In the genomic region with DNA sequence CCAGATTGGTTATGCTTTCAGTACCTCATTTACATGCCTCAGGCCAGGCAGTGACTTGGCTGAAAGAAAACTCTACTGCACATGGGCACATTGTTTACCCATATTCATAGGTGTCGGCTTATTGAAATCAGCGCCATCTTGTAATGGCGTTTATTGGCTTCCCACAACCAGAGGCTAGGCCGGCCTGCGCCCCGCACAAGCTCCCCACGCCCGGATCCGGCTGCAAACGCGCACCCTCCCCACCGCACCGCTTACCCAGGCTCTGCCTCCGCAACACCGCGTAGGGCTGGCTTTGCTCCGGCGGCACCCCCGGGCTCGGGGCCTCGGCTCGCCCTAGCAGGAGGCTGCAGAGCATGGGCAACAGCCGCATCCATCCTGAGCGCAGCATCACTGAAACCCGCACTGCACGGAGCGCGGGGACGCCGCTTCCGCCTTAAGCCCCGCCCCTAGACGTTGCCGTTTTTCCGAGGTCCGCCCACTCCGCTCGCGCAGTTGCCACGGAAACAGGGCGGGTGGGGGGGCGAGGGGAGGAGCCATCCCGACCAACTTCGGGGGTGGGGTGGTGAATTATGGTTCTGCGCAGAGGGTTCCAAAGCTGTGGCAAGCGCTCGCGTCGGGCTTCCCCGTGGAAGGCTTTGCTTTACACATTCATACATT, we compare ENCODE assay signal across 8 mouse cellular contexts. TPM values are rescaled to one million over a fixed set of nuclear protein-coding genes. Genes with fewer than 3 reads are reported as not detected.
A peak's percentile ranks its signal among the peaks of the same experiment; 100 is the strongest.
DNase-seq lines count a peak whose midpoint lies in the region; ATAC-seq and TF ChIP-seq lines count a peak whose summit lies in the region.

No protein-coding gene starts in this region.

- peak overlapping the region; percentile 69 for H3K4me2 ChIP-seq in heart, embryonic 13.5 days
- H3K4me2 ChIP-seq in liver, embryonic 14.5 days (ENCODE audit: low read depth), result peak overlapping the region; percentile 81
- H3K4me2 ChIP-seq in stomach, embryonic 15.5 days, result peak overlapping the region; percentile 70

- H3K4me3 ChIP-seq in heart, embryonic 13.5 days, result peak overlapping the region; percentile 85
- H3K4me3 ChIP-seq in liver, embryonic 14.5 days (ENCODE audit: insufficient read depth in 1 of 2, low read depth in 2 of 2, low read length in 2 of 2), result peak overlapping the region; percentile 80 to 94
- peak overlapping the region; percentile 99 for H3K4me3 ChIP-seq in stomach, embryonic 15.5 days (replicated peaks)

- ATAC-seq in erythroid progenitor cell, adult 5-6 weeks (replicated peaks; ENCODE audit: low FRiP score, poor library complexity, severe bottlenecking), result peak; percentile 83
- ATAC-seq in heart, embryonic 13.5 days (ENCODE audit: extremely low read depth, insufficient number of reproducible peaks, low FRiP score, low TSS enrichment), result peak; percentile 85
- peak; percentile 86 for ATAC-seq in liver, embryonic 14.5 days (ENCODE audit: insufficient read depth)
- peak; percentile 93 for ATAC-seq in stomach, embryonic 15.5 days (ENCODE audit: insufficient read depth, low FRiP score, low read depth)

- no peaks in the 10 kb centered on the region for H3K27me3 ChIP-seq in heart, embryonic 13.5 days (replicated peaks)
- no peaks in the 10 kb centered on the region for H3K27me3 ChIP-seq in liver, embryonic 14.5 days (ENCODE audit: control insufficient read depth, insufficient read depth, low read length)
- H3K27me3 ChIP-seq in stomach, embryonic 15.5 days (replicated peaks), result no peaks in the 10 kb centered on the region

- TF ChIP-seq CTCF in liver, embryonic 14.5 days (IDR thresholded peaks at IDR 0.05; ENCODE audit: low read depth), result no peak

- peaks cover 5% of the 10 kb centered on the region for H3K9me3 ChIP-seq in heart, embryonic 13.5 days
- no peaks in the 10 kb centered on the region for H3K9me3 ChIP-seq in liver, embryonic 14.5 days (ENCODE audit: control insufficient read depth, low read length)
- H3K9me3 ChIP-seq in stomach, embryonic 15.5 days, result no peaks in the 10 kb centered on the region

- no peak for TF ChIP-seq EP300 in liver, embryonic 14.5 days (IDR thresholded peaks at IDR 0.05; ENCODE audit: low read depth)

- H3K4me1 ChIP-seq in heart, embryonic 13.5 days, result peaks cover 12% of the 10 kb centered on the region
- H3K4me1 ChIP-seq in liver, embryonic 14.5 days (replicated peaks; ENCODE audit: control insufficient read depth in 2 of 2, insufficient read depth in 2 of 2, low read length in 1 of 2), result peaks cover 8 to 22% of the 10 kb centered on the region in 2 experiments
- H3K4me1 ChIP-seq in stomach, embryonic 15.5 days, result no peaks in the 10 kb centered on the region

- peak overlapping the region; percentile 68 for H3K27ac ChIP-seq in heart, embryonic 13.5 days (replicated peaks)
- H3K27ac ChIP-seq in liver, embryonic 14.5 days, result peak overlapping the region; percentile 44; the same call in 1 of the 2 replicates
- peak overlapping the region; percentile 83 for H3K27ac ChIP-seq in stomach, embryonic 15.5 days

- peak overlapping the region; percentile 88 for H3K9ac ChIP-seq in heart, embryonic 13.5 days
- H3K9ac ChIP-seq in liver, embryonic 14.5 days (replicated peaks), result peak overlapping the region; percentile 77
- H3K9ac ChIP-seq in stomach, embryonic 15.5 days, result peak overlapping the region; percentile 62; the same call in 1 of the 2 replicates

- DNase-seq in CD4-positive helper T cell, adult 2 months (ENCODE audit: low read depth, low spot score), result peak; percentile 88
- peak; percentile 85 for DNase-seq in brain, embryonic 18.5 days (ENCODE audit: low read depth, low spot score)
- peak; percentile 93 for DNase-seq in kidney, postnatal 10 days
- DNase-seq in liver, embryonic 14.5 days (ENCODE audit: low read depth in 3 of 3, low spot score in 3 of 3), result peak in 2 of 3 experiments; percentile 55 to 58
- peak; percentile 94 for DNase-seq in neural tube, embryonic 10.5 days (ENCODE audit: extremely low spot score, low spot score)

- whole genome bisulfite sequencing in heart, embryonic 13.5 days, result under 1% methylated on average over 49 of the region's 50 CpGs
- whole genome bisulfite sequencing in liver, embryonic 14.5 days (ENCODE audit: insufficient replicate concordance), result under 1% methylated on average over 50 of the region's 50 CpGs
- WGBS in stomach, embryonic 15.5 days, result under 1% methylated on average over 50 of the region's 50 CpGs

- peaks cover 23% of the 10 kb centered on the region for H3K36me3 ChIP-seq in heart, embryonic 13.5 days
- no peaks in the 10 kb centered on the region for H3K36me3 ChIP-seq in liver, embryonic 14.5 days (replicated peaks; ENCODE audit: control insufficient read depth, insufficient read depth, low read depth)
- 0 out of 2 replicates have a peak, but pooled peaks cover 5% of the 10 kb centered on the region for H3K36me3 ChIP-seq in stomach, embryonic 15.5 days

RNA-seq across cellular contexts. Expression of gene 1500011B03Rik, which starts 9.6 kb away (rescaled TPM):
- 11.7 and 11.9 TPM in 2 replicates for total RNA-seq in erythroid progenitor cell, adult 5-6 weeks (2015; ENCODE audit: low replicate concordance)
- total RNA-seq in erythroid progenitor cell, adult 5-6 weeks (2017; ENCODE audit: low replicate concordance), result 14.5 TPM in 1 of 2 replicates, not detected in the other
- 53.8 and 54.5 TPM in 2 replicates for polyA plus RNA-seq in heart, embryonic 13.5 days (2015; fragmentation: Nextera tagmentation; extraction: Ambion mirVana)
- 15.5 and 17.5 TPM in 2 replicates for polyA plus RNA-seq in liver, embryonic 14.5 days (2012; rRNA removed)
- 31.9 and 36.0 TPM in 2 replicates for polyA plus RNA-seq in liver, embryonic 14.5 days (2014; fragmentation: Nextera tagmentation; extraction: Ambion mirVana)
- polyA plus RNA-seq in stomach, embryonic 15.5 days (2015; fragmentation: Nextera tagmentation; extraction: Ambion mirVana), result 78.6 and 82.0 TPM in 2 replicates

RNA-seq across cellular contexts. Expression of gene Git2, which starts 38.3 kb away (rescaled TPM):
- total RNA-seq in erythroid progenitor cell, adult 5-6 weeks (2015; ENCODE audit: low replicate concordance), result 57.0 and 59.5 TPM in 2 replicates
- 51.1 and 56.1 TPM in 2 replicates for total RNA-seq in erythroid progenitor cell, adult 5-6 weeks (2017; ENCODE audit: low replicate concordance)
- polyA plus RNA-seq in heart, embryonic 13.5 days (2015; fragmentation: Nextera tagmentation; extraction: Ambion mirVana), result 28.1 and 30.3 TPM in 2 replicates
- 12.7 and 13.7 TPM in 2 replicates for polyA plus RNA-seq in liver, embryonic 14.5 days (2012; rRNA removed)
- polyA plus RNA-seq in liver, embryonic 14.5 days (2014; fragmentation: Nextera tagmentation; extraction: Ambion mirVana), result 12.1 and 12.7 TPM in 2 replicates
- 36.7 and 39.8 TPM in 2 replicates for polyA plus RNA-seq in stomach, embryonic 15.5 days (2015; fragmentation: Nextera tagmentation; extraction: Ambion mirVana)

RNA-seq across cellular contexts. Expression of gene Ankrd13a, which starts 39.2 kb away (rescaled TPM):
- total RNA-seq in erythroid progenitor cell, adult 5-6 weeks (2015; ENCODE audit: low replicate concordance), result 113 and 121 TPM in 2 replicates
- total RNA-seq in erythroid progenitor cell, adult 5-6 weeks (2017; ENCODE audit: low replicate concordance), result 124 and 147 TPM in 2 replicates
- polyA plus RNA-seq in heart, embryonic 13.5 days (2015; fragmentation: Nextera tagmentation; extraction: Ambion mirVana), result 28.5 and 29.3 TPM in 2 replicates
- 29.9 and 38.6 TPM in 2 replicates for polyA plus RNA-seq in liver, embryonic 14.5 days (2012; rRNA removed)
- polyA plus RNA-seq in liver, embryonic 14.5 days (2014; fragmentation: Nextera tagmentation; extraction: Ambion mirVana), result 46.6 and 59.1 TPM in 2 replicates
- polyA plus RNA-seq in stomach, embryonic 15.5 days (2015; fragmentation: Nextera tagmentation; extraction: Ambion mirVana), result 48.9 and 49.0 TPM in 2 replicates

RNA-seq across cellular contexts. Expression of gene 4930519G04Rik, which starts 39.8 kb away (rescaled TPM):
- not detected in 2 replicates for total RNA-seq in erythroid progenitor cell, adult 5-6 weeks (2015; ENCODE audit: low replicate concordance)
- total RNA-seq in erythroid progenitor cell, adult 5-6 weeks (2017; ENCODE audit: low replicate concordance), result not detected in 2 replicates
- not detected in 2 replicates for polyA plus RNA-seq in heart, embryonic 13.5 days (2015; fragmentation: Nextera tagmentation; extraction: Ambion mirVana)
- not detected in 2 replicates for polyA plus RNA-seq in liver, embryonic 14.5 days (2012; rRNA removed)
- not detected in 2 replicates for polyA plus RNA-seq in liver, embryonic 14.5 days (2014; fragmentation: Nextera tagmentation; extraction: Ambion mirVana)
- polyA plus RNA-seq in stomach, embryonic 15.5 days (2015; fragmentation: Nextera tagmentation; extraction: Ambion mirVana), result not detected in 2 replicates

RNA-seq across cellular contexts. Expression of gene Gm9936, which starts 44.8 kb away (rescaled TPM):
- total RNA-seq in erythroid progenitor cell, adult 5-6 weeks (2015; ENCODE audit: low replicate concordance), result not detected in 2 replicates
- not detected in 2 replicates for total RNA-seq in erythroid progenitor cell, adult 5-6 weeks (2017; ENCODE audit: low replicate concordance)
- not detected in 2 replicates for polyA plus RNA-seq in heart, embryonic 13.5 days (2015; fragmentation: Nextera tagmentation; extraction: Ambion mirVana)
- not detected in 2 replicates for polyA plus RNA-seq in liver, embryonic 14.5 days (2012; rRNA removed)
- polyA plus RNA-seq in liver, embryonic 14.5 days (2014; fragmentation: Nextera tagmentation; extraction: Ambion mirVana), result not detected in 2 replicates
- polyA plus RNA-seq in stomach, embryonic 15.5 days (2015; fragmentation: Nextera tagmentation; extraction: Ambion mirVana), result 0.09 and 0.12 TPM in 2 replicates

Comparison
In these comparisons a context has a peak if more than half of its experiments do, and no peak if none do; other contexts are left out.
1. Peak in every context shown above with its lines: DNase-seq, ATAC-seq, H3K4me3 ChIP-seq and H3K27ac ChIP-seq.